Mouse (Mus musculus): Measurements from ENCODE around the gene Ptger1. TPM values are rescaled to one million over a fixed set of nuclear protein-coding genes. Genes with fewer than 3 reads are reported as not detected.
A peak's percentile ranks its signal among the peaks of the same experiment; 100 is the strongest.

The Ptger1 gene
- polyA plus RNA-seq, 1 experiment from 2014 or later, result 0.48 TPM

DNA sequence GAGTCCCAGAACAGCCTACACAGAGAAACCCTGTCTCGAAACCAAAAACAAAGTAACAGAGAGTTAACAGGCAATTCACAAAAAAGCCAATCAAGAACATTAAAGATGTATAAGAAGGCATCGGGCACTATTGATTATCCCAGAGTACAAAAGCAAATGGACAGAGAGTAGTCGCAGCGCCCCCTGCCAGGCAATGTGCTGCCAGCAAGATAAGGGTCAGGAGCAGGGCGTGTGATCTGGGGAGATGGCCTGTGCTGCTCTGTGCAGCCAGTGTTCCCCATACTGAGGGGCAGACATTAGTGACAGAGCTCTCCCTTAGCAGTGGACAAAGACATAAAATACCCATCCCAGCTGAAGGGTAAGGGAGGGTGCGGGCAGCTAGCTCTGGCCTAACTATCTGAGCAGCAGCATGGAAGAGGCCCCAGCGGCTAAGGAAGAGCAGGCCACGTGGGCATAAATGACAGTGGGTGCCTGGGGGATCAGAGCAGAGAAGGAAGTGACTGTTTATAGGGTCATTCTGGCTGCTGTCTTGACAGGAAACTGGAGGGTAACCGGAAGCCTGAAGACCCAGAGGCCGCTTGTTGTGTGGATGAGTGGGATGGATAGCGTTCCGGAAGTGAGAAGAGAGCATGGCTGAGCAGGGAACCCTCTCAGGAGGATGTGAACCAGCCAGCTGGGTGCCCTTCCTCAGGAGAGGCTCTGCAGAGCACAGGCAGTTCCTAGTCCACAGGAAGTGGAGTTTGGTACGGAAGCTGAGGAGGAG lies 9.8 kb upstream of the Ptger1 start:
- no peak overlapping the region for H3K4me3 ChIP-seq (replicated peaks)
- no peaks in the 10 kb centered on the region for H3K27me3 ChIP-seq
- H3K4me2 ChIP-seq, result peak overlapping the region; percentile 30
- peak overlapping the region; percentile 65 for H3K27ac ChIP-seq (replicated peaks)
- no peaks in the 10 kb centered on the region for H3K9me3 ChIP-seq (replicated peaks)
- 37% methylated on average over 13 of the region's 13 CpGs for WGBS (ENCODE audit: insufficient replicate concordance)
- 0 out of 2 replicates have a peak, but pooled peaks cover 4% of the 10 kb centered on the region for H3K36me3 ChIP-seq (replicated peaks)
- no peak for ATAC-seq (ENCODE audit: insufficient read depth)
- no peak overlapping the region for H3K9ac ChIP-seq
- peaks cover 73% of the 10 kb centered on the region for H3K4me1 ChIP-seq (replicated peaks)

DNA sequence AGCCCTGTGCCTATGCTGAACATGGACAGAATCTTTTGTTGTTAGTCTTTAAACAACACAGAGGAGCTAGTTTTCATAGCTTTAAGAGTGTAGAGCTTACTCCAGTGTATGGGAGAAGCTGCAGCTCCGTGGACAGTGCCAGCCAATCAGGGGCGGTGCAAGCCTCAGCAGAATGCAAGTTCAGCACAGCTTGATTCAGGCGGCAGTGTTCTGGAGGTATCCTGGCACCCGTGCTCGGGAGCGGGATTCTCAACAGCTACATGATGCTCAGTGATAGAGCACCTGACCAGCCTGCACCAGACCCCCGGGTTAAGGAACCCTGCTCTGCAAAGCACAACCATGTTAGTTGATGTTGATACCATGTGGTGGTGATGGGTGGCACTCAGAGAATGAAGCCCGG lies 5.9 kb upstream of the Ptger1 start:
- peaks cover 56% of the 10 kb centered on the region for H3K4me1 ChIP-seq (replicated peaks)
- no peak overlapping the region for H3K9ac ChIP-seq
- no peak overlapping the region for H3K4me3 ChIP-seq (replicated peaks)
- no peak overlapping the region for H3K27ac ChIP-seq (replicated peaks)
- no peaks in the 10 kb centered on the region for H3K9me3 ChIP-seq (replicated peaks)
- H3K36me3 ChIP-seq (replicated peaks), result 0 out of 2 replicates have a peak, but pooled peaks cover 4% of the 10 kb centered on the region
- H3K27me3 ChIP-seq, result no peaks in the 10 kb centered on the region
- no peak for ATAC-seq (ENCODE audit: insufficient read depth)
- H3K4me2 ChIP-seq, result peak overlapping the region; percentile 13; the same call in 1 of the 2 replicates
- WGBS (ENCODE audit: insufficient replicate concordance), result 38% methylated on average over 8 of the region's 8 CpGs

DNA sequence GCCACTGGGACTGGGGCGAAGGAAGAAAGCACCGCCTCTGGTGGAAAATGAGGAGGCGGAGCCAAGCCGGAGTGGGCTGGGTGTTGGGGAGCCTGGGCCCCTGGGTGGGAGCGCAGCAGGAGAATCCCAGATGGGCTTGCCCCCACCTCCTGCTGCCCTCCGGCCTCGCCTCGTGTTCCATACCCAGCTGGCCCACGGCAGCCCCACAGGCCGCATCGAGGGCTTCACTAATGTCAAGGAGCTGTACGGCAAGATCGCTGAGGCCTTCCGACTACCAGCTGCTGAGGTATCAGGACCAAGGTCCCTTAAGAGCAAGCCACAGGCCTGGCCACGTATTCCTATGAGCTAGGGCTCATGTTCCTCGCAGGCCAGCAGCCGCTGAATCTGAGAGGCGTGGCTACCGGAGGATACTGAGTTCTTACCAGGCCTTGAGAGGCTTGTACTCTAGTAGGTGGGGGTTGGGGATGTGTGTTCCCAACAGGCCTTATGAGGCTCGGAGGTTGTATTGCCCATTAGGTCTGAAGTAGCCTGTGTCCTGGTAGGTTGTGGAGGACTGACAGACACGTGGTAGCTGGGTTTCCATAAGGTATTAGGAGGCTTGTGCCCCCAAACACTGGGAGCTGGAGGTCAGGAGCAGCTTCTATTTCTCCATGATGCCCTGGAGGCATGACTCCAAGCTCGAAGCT lies 5.3 kb upstream of the Ptger1 start:
- H3K9ac ChIP-seq, result no peak overlapping the region
- H3K4me3 ChIP-seq (replicated peaks), result no peak overlapping the region
- WGBS (ENCODE audit: insufficient replicate concordance), result 44% methylated on average over 22 of the region's 22 CpGs
- no peaks in the 10 kb centered on the region for H3K27me3 ChIP-seq
- H3K36me3 ChIP-seq (replicated peaks), result 0 out of 2 replicates have a peak, but pooled peaks cover 4% of the 10 kb centered on the region
- H3K4me1 ChIP-seq (replicated peaks), result peaks cover 53% of the 10 kb centered on the region
- no peak overlapping the region for H3K27ac ChIP-seq (replicated peaks)
- H3K9me3 ChIP-seq (replicated peaks), result no peaks in the 10 kb centered on the region
- no peak for ATAC-seq (ENCODE audit: insufficient read depth)
- peak overlapping the region; percentile 13; the same call in 1 of the 2 replicates for H3K4me2 ChIP-seq

DNA sequence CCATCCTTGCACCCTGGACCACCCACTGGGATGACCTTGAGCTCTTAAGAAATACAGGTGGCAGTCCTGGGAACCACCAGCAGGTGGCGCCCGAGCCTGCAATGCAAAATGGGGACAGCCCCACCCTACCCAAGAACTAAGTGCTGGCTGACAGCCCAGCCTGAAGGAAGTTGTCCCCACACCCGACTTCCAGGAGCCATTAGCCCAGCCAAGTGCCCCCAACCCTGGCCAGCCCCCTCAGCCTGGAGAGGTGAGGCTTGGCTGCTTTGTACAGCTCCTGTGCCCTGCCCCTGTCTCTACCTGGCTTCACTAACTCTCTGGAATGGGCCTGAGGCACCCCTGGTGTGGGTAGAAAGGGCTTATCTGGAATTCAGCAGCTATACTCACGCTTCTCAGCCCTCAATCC lies 4.1 kb upstream of the Ptger1 start:
- peaks cover 49% of the 10 kb centered on the region for H3K4me1 ChIP-seq (replicated peaks)
- H3K4me2 ChIP-seq, result no peak overlapping the region; the same call in 1 of the 2 replicates
- H3K27me3 ChIP-seq, result peaks cover 7% of the 10 kb centered on the region
- 0 out of 2 replicates have a peak overlapping the region, but pooled peaks have one; percentile 1 for H3K27ac ChIP-seq (replicated peaks)
- H3K9me3 ChIP-seq (replicated peaks), result no peaks in the 10 kb centered on the region
- H3K36me3 ChIP-seq (replicated peaks), result 0 out of 2 replicates have a peak, but pooled peaks cover 4% of the 10 kb centered on the region
- no peak overlapping the region for H3K9ac ChIP-seq
- no peak overlapping the region for H3K4me3 ChIP-seq (replicated peaks)
- 3% methylated on average over 4 of the region's 4 CpGs for WGBS (ENCODE audit: insufficient replicate concordance)
- peak; percentile 51 for ATAC-seq (ENCODE audit: insufficient read depth)

DNA sequence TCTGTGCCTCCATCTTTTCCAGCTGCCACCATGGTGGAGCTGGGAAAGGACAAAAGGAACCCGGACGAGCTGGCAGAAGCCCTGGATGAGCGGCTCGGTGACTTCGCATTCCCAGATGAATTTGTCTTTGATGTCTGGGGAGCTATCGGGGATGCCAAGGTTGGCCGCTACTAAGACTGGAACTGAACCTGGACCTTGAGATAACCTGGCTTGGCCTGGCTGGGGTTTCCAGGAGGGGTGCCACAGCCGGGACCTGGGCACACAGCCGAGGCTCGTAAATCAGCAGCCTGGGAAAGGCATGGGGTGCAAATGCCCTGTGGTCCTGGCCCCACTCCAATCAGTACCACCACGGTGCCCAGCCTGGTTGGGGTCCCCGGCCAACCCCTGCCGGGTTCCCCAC lies 2.4 kb upstream of the Ptger1 start:
- H3K9ac ChIP-seq, result no peak overlapping the region
- peaks cover 58% of the 10 kb centered on the region for H3K4me1 ChIP-seq (replicated peaks)
- H3K27me3 ChIP-seq, result peaks cover 20% of the 10 kb centered on the region
- no peak overlapping the region for H3K4me2 ChIP-seq
- no peaks in the 10 kb centered on the region for H3K36me3 ChIP-seq (replicated peaks)
- no peaks in the 10 kb centered on the region for H3K9me3 ChIP-seq (replicated peaks)
- H3K27ac ChIP-seq (replicated peaks), result no peak overlapping the region
- no peak for ATAC-seq (ENCODE audit: insufficient read depth)
- no peak overlapping the region for H3K4me3 ChIP-seq (replicated peaks)
- 76% methylated on average over 13 of the region's 13 CpGs for WGBS (ENCODE audit: insufficient replicate concordance)

DNA sequence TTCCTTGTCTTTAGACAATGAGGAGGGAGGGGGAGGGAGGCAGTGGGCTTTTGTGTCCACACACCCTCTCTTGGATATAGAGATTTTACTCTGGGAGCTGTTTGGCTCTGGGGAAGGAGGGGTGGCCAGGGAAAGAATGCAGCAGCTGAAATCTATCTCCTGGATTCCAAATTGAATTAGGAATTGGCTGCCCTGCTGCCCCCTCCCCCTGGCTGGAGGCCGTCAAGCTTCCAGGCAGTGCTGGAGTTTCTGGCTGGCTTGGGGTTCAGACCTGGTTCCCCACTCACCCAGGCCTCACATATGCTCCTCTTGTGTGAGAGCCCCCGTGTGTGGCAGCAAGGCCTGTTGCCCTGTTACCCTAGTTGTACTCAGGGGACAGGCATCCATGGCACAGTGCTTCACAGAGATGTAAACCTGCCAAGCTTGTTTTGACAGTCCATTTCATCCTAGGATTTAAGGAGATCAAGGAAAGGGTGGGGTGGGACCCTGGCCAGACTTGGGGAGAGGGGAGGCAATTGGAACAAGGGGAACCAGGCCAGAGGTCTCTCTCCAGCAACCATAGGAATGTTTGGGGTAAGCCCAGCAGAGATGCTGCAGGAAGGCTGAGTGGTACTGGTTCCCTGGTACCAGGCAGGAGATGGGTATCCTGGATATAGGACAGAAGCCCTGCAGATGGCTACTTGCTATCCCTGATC lies 1.4 kb upstream of the Ptger1 start:
- Histone ChIP-seq H3K36me3 (replicated peaks) (peaks cover 7% of the 10 kb centered on the region), H3K4me2 (no peak overlapping the region), H3K9ac (no peak overlapping the region), H3K4me3 (replicated peaks) (no peak overlapping the region), H3K4me1 (replicated peaks) (peaks cover 55% of the 10 kb centered on the region), H3K27me3 (peaks cover 20% of the 10 kb centered on the region), H3K27ac (replicated peaks) (no peak overlapping the region), H3K9me3 (replicated peaks) (no peaks in the 10 kb centered on the region)
- no peak for ATAC-seq (ENCODE audit: insufficient read depth)
- WGBS (ENCODE audit: insufficient replicate concordance), result 53% methylated on average over 2 of the region's 2 CpGs

DNA sequence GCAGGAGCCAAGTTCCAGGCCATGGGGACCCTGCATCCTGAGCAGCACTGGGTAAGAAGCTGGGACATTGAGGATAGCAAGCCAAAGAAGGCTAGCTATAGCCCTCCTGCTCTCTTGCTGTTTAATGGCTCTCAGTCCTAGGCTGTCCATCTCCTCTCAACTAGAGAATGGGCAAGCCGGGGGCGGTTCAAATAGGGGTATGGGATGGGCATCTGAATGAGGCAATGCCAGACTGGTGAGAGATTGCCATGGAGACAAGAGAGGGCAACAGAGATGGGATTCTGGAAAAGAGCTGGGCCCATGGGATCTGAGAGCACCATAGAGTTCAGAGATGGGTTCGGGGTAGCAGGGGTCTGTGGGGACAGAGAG lies 372 bp downstream of the Ptger1 start:
- no peak overlapping the region for H3K9ac ChIP-seq
- WGBS (ENCODE audit: insufficient replicate concordance), result 76% methylated on average over 3 of the region's 3 CpGs
- no peak overlapping the region for H3K27ac ChIP-seq (replicated peaks)
- H3K9me3 ChIP-seq (replicated peaks), result no peaks in the 10 kb centered on the region
- peaks cover 39% of the 10 kb centered on the region for H3K4me1 ChIP-seq (replicated peaks)
- no peak overlapping the region for H3K4me3 ChIP-seq (replicated peaks)
- peaks cover 20% of the 10 kb centered on the region for H3K27me3 ChIP-seq
- peaks cover 25% of the 10 kb centered on the region for H3K36me3 ChIP-seq (replicated peaks)
- no peak overlapping the region for H3K4me2 ChIP-seq
- ATAC-seq (ENCODE audit: insufficient read depth), result no peak

DNA sequence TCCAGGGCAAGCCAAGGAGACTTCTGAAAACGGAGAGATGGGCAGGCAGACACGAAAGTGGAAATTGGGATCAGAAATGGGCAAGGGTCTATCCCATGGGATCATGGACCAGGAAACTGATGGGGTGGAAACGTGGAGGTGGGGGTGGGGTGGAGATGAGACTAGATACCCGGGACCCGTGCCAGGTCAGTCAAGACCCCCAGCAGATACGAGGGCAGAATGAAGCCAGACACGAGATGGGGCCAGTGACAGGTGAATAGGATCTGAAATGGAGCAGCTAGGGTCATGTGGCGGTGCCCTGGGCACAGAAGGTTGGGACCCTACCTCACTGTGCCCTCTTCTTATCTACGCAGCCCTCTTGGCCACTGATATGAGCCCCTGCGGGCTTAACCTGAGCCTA lies 1.0 kb downstream of the Ptger1 start:
- Histone ChIP-seq H3K27me3 (peaks cover 20% of the 10 kb centered on the region), H3K4me3 (replicated peaks) (no peak overlapping the region), H3K4me2 (no peak overlapping the region), H3K27ac (replicated peaks) (no peak overlapping the region), H3K9me3 (replicated peaks) (no peaks in the 10 kb centered on the region), H3K9ac (no peak overlapping the region), H3K36me3 (replicated peaks) (peaks cover 31% of the 10 kb centered on the region), H3K4me1 (replicated peaks) (peaks cover 32% of the 10 kb centered on the region)
- WGBS (ENCODE audit: insufficient replicate concordance), result 67% methylated on average over 10 of the region's 10 CpGs
- ATAC-seq (ENCODE audit: insufficient read depth), result no peak

DNA sequence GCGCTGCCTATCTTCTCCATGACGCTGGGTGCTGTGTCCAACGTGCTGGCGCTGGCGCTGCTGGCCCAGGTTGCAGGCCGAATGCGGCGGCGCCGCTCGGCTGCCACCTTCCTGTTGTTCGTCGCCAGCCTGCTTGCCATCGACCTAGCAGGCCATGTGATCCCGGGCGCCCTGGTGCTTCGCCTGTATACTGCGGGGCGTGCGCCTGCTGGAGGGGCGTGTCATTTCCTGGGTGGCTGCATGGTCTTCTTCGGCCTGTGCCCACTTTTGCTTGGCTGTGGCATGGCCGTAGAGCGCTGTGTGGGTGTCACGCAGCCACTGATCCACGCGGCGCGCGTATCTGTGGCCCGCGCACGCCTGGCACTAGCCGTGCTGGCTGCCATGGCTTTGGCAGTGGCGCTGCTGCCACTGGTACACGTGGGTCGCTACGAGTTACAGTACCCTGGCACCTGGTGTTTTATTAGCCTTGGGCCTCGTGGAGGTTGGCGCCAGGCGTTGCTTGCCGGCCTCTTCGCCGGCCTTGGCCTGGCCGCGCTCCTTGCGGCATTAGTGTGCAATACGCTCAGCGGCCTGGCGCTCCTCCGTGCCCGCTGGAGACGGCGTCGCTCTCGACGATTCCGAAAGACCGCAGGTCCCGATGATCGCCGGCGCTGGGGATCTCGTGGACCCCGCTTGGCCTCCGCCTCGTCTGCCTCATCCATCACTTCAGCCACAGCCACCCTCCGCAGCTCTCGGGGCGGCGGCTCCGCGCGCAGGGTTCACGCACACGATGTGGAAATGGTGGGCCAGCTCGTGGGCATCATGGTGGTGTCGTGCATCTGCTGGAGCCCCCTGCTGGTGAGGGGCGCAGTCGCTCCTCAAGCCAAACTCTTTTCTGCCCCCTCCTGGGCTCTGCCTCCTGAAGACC lies 1.8 kb downstream of the Ptger1 start:
- H3K27ac ChIP-seq (replicated peaks), result no peak overlapping the region
- H3K4me1 ChIP-seq (replicated peaks), result peaks cover 25% of the 10 kb centered on the region
- H3K9me3 ChIP-seq (replicated peaks), result no peaks in the 10 kb centered on the region
- no peak overlapping the region for H3K9ac ChIP-seq
- no peak for ATAC-seq (ENCODE audit: insufficient read depth)
- 40% methylated on average over 80 of the region's 80 CpGs for WGBS (ENCODE audit: insufficient replicate concordance)
- H3K27me3 ChIP-seq, result peaks cover 20% of the 10 kb centered on the region
- peaks cover 37% of the 10 kb centered on the region for H3K36me3 ChIP-seq (replicated peaks)
- H3K4me2 ChIP-seq, result peak overlapping the region; percentile 59
- peak overlapping the region; percentile 27 for H3K4me3 ChIP-seq (replicated peaks)

DNA sequence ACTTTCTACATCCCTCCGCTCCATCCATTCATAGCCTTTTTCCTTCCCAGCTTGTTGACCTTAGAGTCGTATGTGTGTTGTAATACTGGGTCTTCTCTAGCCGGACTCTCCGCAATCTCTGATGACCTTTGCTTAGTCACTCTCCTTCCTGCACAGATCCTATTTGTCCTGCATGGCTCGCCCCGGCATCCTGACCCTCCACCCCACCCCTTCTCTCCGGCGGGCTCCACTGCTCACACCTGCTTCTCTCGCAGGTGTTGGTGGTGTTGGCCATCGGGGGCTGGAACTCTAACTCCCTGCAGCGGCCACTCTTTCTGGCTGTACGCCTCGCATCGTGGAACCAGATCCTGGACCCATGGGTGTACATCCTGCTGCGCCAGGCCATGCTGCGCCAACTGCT lies 2.5 kb downstream of the Ptger1 start:
- Histone ChIP-seq H3K9ac (no peak overlapping the region), H3K4me2 (peak overlapping the region; percentile 59), H3K9me3 (replicated peaks) (no peaks in the 10 kb centered on the region), H3K36me3 (replicated peaks) (peaks cover 43% of the 10 kb centered on the region), H3K27me3 (peaks cover 20% of the 10 kb centered on the region), H3K4me1 (replicated peaks) (peaks cover 25% of the 10 kb centered on the region), H3K4me3 (replicated peaks) (no peak overlapping the region), H3K27ac (replicated peaks) (no peak overlapping the region)
- WGBS (ENCODE audit: insufficient replicate concordance), result 69% methylated on average over 16 of the region's 16 CpGs
- no peak for ATAC-seq (ENCODE audit: insufficient read depth)

Data from liver, embryonic 15.5 days (tissue).